Mouse (Mus musculus) induced T-regulatory cell, adult 2 months (primary cell): ENCODE data around the gene Fli1.
A peak's percentile ranks its signal among the peaks of the same experiment; 100 is the strongest.

Experiments
- DNase-seq: peaks from one replicate; pipeline ENCODE4 v3.0.0-alpha.2; 2012; ENCODE audit warnings: low read depth

The Fli1 gene

DNA sequence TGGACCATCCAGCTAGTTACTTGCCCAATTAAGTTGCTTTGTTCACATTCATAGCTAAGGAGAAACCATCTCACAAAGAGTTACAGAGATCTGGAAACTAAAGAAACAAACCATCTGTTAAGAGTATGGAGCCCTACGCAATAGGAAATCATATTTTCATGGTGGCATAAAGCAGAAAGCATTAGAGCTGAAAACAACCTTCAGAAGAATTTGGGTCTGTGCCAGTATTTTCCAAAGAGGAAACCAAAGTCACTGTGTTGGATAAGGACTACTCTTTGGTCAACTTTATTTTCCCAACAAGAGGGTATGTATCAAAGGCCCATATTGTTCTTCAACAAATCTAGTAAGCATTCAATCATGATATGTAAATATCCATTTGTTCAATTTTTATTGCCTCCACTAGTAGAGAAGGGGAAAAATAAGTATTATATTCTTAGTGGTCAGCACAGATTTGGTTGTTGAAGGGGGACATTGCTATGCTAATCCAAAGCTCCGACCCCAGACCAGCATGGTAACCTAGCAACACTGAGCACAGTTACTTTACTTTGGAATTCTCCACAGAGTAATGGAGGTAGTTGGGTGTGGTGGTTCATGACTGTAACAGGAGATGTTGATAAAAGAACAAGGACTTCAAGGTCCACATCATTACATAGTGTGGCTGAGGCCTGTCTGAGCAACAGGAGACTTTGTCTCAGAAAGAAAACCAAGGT lies 20.0 kb downstream of the Fli1 start:
- peak; percentile 14 for DNase-seq

- DNase-seq: peak; percentile 49
Measured at GRCm38 (mm10) chr9:32521331-32521730, 21.3 kb downstream of the Fli1 start.

GRCm38 (mm10) chr9:32520821-32521220 lies 21.8 kb downstream of the Fli1 start:
- peak; percentile 39 for DNase-seq

DNA sequence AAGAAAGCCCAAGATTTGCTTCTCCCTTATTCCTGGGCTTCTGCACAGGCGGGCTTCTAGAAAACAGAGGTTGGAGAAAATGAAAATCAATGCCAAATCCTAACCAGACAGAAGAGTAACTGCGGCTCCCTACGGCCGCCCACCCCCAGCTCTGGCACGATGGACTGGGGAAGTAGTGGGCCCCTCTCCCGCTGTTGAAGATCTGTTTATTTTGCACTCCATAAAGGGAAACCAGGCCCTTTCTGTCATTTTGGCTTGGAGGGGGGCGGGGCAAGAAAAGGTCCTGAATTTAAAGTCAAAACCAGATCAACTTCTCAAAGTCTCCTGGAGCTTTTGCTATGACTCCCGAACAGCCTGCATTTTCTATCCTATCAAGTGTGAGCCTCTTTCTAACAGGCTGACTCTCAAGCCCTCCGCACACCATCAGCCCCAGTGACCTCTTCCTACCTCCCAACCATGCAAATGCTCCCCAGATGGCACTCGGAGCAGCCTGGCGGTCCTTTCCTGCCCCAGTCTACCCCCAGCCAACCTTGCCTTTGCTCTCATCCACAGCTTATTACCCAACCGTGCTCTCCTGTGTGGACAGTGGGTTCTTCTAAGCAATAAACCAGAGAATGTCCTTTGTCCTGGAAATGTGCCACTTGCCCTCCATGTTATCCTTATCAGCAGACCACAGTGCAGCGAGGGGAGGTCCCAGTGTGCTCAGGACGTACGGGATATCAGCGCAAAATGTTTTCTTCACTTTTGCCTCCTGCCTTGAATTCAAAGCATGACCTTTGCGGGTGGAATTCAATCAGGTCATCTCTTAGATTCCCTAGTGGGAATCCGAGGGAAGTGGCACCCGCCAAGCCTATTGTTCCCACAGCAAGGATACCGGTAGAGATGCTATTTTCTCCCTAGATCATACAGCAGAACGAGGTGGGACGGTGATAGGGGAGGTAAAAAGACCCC lies 23.3 kb downstream of the Fli1 start:
- no peak for DNase-seq

DNA sequence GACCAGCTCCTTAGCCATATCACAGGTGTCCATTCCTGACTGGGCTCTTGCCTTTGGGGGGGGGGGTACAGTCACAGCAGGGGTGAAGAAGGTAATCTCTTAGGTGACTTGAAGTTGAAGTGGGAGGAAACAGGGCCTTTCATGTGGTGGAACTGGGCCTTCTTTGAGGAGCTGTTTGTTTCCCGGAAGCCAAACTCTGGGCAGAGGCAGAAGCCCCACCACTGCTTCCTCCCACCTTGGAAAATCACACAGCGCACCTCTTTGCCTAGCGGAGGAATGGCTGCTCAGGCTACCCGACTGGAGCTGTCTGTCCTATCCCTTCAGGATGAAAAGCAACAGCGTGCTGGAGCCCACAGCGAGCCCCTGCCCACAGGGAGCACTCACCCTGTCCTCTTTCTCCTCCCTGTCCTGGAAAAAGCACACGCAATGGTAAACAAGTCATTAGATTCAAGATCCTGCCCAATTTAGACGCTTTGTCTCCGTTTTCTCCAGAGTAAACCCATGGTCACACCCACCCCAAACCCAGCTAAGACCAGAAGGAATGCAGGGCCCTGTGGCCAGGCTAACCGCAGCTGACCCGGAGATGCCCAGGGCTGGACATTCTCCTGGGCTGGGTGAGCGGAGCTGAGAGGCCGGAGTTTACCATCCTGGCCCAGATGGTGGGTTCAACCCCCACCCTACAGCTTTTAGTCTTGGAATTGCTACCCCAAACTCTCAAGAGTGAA lies 24.1 kb downstream of the Fli1 start:
- peak; percentile 75 for DNase-seq

GRCm38 (mm10) chr9:32516691-32517090 lies 26.0 kb downstream of the Fli1 start:
- DNase-seq: peak; percentile 76

DNA sequence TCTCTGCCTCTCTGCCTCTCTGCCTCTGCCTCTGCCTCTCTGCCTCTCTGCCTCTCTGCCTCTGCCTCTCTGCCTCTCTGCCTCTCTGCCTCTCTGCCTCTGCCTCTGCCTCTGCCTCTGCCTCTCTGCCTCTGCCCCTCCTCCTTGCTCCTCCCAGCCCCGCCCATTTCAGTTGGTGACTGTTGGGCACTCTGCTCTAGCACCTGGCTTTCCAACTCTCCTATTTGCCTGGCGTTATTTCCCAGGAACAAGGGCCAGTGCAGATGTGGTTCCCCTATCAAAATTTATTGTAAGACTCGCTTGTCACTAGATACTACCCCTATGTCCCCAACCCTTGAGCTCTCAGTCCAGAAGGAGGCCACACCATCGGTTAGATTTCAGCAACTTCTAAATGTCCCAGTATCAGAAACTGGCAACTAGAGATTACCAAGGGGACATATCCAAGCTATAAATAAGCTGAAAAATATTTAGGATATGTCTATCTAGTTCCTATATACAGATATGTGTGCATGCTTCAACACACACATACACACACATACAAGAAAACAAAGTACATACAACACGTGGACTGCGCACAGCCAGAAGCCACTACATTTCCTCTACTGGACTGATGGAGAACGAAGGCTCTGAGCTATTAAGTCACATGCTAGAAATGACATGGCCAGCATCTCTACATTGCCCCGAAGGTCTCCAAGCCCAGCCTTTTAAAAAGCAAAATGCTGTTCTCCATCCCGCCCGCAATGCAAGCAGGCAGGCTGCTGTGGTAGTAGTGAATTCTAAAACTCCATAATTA lies 26.6 kb downstream of the Fli1 start:
- peak; percentile 78 for DNase-seq

- no peak for DNase-seq
Measured at GRCm38 (mm10) chr9:32514406-32515058, 28.1 kb downstream of the Fli1 start.

DNA sequence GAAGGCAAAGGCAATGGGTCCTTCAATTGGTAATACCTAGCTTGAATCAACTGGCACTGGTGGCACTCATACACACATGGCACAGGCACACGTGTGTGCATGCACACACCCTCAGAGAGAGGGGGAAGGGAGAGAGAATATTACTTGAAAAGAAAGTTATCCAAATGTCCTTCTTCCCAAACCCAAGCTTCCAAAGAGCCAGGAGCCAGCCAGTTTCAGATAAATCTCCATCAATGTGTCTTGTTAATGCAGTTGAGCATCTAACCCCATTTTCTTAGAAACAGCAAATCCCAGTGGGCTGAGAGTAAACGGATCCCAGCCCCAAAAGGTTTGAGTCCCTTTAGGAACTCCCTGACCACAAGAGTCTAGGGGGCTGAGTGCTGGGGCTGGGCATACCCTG lies 29.2 kb downstream of the Fli1 start:
- DNase-seq: no peak

DNA sequence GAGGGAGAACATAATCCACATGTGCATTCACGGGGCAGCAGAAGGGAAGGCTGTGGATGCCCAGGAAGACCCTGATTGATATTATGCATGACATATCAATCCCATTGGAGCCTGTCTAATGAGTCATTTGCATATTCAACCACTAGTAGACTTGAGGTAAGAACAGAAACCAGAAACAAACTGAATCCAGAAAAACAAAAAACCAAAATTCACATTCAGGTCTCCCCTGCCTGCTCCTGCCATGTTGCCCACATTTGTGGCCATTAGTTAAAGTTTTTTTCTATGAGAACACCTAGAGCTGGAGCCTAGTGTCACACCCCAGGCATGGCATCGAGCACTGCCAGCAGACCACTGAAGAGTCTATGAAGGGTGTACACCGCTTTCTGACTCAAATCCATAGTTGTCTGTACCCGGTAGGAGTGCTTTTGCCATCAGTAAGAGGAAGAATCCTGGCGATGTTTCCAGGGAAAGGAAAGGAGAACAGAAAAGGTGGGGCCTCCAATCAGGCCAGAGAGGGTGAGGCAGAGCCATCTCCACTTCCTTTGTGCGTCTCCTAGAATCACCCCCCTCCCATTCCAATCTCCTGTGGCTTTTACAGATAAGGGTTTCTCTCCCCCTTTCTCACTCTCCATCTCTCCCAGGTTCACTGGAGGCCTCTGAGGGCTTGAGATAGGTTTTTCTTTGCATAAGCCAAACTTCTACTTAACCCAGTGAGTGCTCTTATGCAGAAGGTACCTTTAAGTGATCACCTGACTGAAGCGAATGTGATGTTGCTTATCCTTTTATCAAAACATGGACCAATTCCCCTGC lies 32.0 kb downstream of the Fli1 start:
- DNase-seq: peak; percentile 67

DNA sequence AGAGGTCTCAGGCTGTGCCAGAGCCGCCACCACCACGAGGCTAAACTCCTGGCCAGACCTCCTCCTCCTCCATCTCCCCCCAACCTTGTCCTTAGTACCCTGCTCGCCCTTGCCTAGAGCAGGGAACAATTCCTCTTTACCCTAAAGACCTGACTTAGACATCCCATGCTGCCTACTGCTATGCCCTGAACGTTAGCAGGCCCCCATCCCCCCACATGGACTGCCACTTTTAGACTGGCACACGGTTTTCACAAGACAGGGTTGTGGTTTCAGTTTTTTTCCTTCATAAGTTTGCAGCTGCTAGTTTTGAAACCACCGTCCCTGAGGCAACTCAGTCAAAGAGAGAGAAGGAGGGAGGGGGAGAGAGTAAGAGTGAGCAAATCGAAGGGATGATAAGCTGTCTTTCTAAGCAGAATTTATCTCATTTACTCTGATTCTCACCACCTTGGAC lies 32.9 kb downstream of the Fli1 start:
- DNase-seq: peak; percentile 89

GRCm38 (mm10) chr9:32508648-32509047 lies 34.0 kb downstream of the Fli1 start:
- DNase-seq: peak; percentile 57

GRCm38 (mm10) chr9:32508118-32508517 lies 34.5 kb downstream of the Fli1 start:
- peak; percentile 75 for DNase-seq

GRCm38 (mm10) chr9:32506866-32507861 lies 35.5 kb downstream of the Fli1 start:
- DNase-seq: peak; percentile 91

GRCm38 (mm10) chr9:32506161-32506560 lies 36.5 kb downstream of the Fli1 start:
- peak; percentile 79 for DNase-seq

DNA sequence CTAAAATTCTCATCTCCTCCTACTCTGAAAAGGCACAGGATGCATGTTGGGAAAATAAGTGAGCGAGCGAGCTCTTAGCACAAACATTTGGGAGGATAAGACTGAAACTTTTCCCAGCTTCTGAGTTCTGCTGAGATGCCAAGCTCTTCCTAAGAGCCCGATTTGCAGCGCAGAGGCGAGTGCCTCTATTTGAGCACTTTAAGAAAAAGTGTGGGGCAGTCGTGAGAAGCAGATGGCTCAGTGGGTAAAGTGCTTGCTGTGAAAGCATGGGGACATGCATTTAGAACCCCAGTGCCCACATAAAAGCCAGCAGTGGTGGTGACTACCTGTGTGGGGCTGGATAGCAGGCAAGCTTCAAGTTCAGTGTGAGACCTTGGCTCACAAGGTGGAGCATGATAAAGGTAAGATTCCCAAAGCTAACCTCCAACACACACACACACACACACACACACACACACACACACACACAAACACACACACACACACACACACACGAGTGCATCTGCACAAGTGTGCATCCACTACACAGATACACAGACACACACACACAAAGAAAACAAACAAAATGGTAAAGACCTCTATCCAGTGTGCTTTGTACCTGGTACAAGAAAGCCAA lies 37.1 kb downstream of the Fli1 start:
- peak; percentile 48 for DNase-seq

- peak; percentile 84 for DNase-seq
Measured at GRCm38 (mm10) chr9:32503995-32504451, 38.6 kb downstream of the Fli1 start.

GRCm38 (mm10) chr9:32503423-32503822 lies 39.2 kb downstream of the Fli1 start:
- peak; percentile 64 for DNase-seq
